Comparison of ENCODE assay signal across 12 mouse cellular contexts in genomic region chr11:54492559-54492958, GRCm38 (mm10). TPM values are rescaled to one million over a fixed set of nuclear protein-coding genes. Genes with fewer than 3 reads are reported as not detected.
DNase-seq lines count a peak whose midpoint lies in the region; ATAC-seq and TF ChIP-seq lines count a peak whose summit lies in the region.
"Had no signal": no experiment of that assay in that cellular context is flagged by ENCODE, and none has a peak within 500 bp of the region (broad histone marks: within the 10 kb centered on the region; RNA-seq: fewer than 3 reads in every experiment).

No protein-coding gene starts in this region.

- H3K27me3 ChIP-seq in lung, postnatal 0 days (replicated peaks; ENCODE audit: insufficient read depth, low read length) = no peaks in the 10 kb centered on the region
- no peaks in the 10 kb centered on the region for H3K27me3 ChIP-seq in hindbrain, embryonic 14.5 days (ENCODE audit: control insufficient read depth, insufficient read depth, low read length)
- H3K27me3 ChIP-seq: liver, embryonic 15.5 days; stomach, embryonic 15.5 days had no signal

- TF ChIP-seq EP300 in lung, postnatal 0 days (IDR thresholded peaks at IDR 0.05) = no peak

- H3K9ac ChIP-seq in lung, postnatal 0 days (replicated peaks; ENCODE audit: low read depth) = no peak overlapping the region
- H3K9ac ChIP-seq in hindbrain, embryonic 14.5 days = no peak overlapping the region
- H3K9ac ChIP-seq: liver, embryonic 15.5 days; stomach, embryonic 15.5 days had no signal

- peak; percentile 32 for DNase-seq in lung, postnatal 0 days (ENCODE audit: low spot score)
- no peak for DNase-seq in lung, adult 2 months
- DNase-seq in T-cell, adult 2 months (ENCODE audit: low spot score) = peak; percentile 49
- peak; percentile 30 for DNase-seq in thymus, postnatal 25 days
- no peak for DNase-seq in neural tube, embryonic 10.5 days (ENCODE audit: extremely low spot score, low spot score)
- no peak for DNase-seq in hindbrain, embryonic 14.5 days (ENCODE audit: low spot score)
- DNase-seq: gastrocnemius, postnatal 36 days; kidney, postnatal 14 days had no signal

- no peaks in the 10 kb centered on the region for H3K4me1 ChIP-seq in lung, postnatal 0 days (ENCODE audit: insufficient read depth, low read depth, low read length)
- no peaks in the 10 kb centered on the region for H3K4me1 ChIP-seq in lung, adult 2 months (ENCODE audit: control insufficient read depth, insufficient read depth, low read length)
- H3K4me1 ChIP-seq in hindbrain, embryonic 14.5 days (replicated peaks; ENCODE audit: control insufficient read depth, insufficient read depth, low read length) = no peaks in the 10 kb centered on the region
- H3K4me1 ChIP-seq: forebrain, embryonic 10.5 days; liver, embryonic 15.5 days; stomach, embryonic 15.5 days had no signal

- peaks cover 3% of the 10 kb centered on the region for H3K36me3 ChIP-seq in lung, postnatal 0 days (ENCODE audit: insufficient read depth, low read length)
- peaks cover 25% of the 10 kb centered on the region for H3K36me3 ChIP-seq in hindbrain, embryonic 14.5 days (replicated peaks; ENCODE audit: control insufficient read depth, insufficient read depth)
- H3K36me3 ChIP-seq: stomach, embryonic 15.5 days had no signal

- no peak overlapping the region for H3K4me2 ChIP-seq in lung, postnatal 0 days (replicated peaks; ENCODE audit: low read depth, low read length)
- H3K4me2 ChIP-seq in hindbrain, embryonic 14.5 days (replicated peaks) = no peak overlapping the region
- H3K4me2 ChIP-seq: liver, embryonic 15.5 days; stomach, embryonic 15.5 days had no signal

- H3K27ac ChIP-seq in lung, postnatal 0 days (ENCODE audit: low read length) = no peak overlapping the region
- no peak overlapping the region for H3K27ac ChIP-seq in hindbrain, embryonic 14.5 days
- H3K27ac ChIP-seq: forebrain, embryonic 10.5 days; liver, embryonic 15.5 days; stomach, embryonic 15.5 days had no signal

- no peak overlapping the region for H3K4me3 ChIP-seq in lung, postnatal 0 days (ENCODE audit: low read depth, low read length)
- H3K4me3 ChIP-seq in lung, adult 2 months (replicated peaks; ENCODE audit: extremely low read depth, low read depth, low read length) = no peak overlapping the region
- no peak overlapping the region for H3K4me3 ChIP-seq in hindbrain, embryonic 14.5 days (replicated peaks; ENCODE audit: low read length)
- H3K4me3 ChIP-seq: forebrain, embryonic 10.5 days; liver, embryonic 15.5 days; stomach, embryonic 15.5 days had no signal

- TF ChIP-seq POLR2A in lung, adult 2 months (IDR thresholded peaks at IDR 0.05; ENCODE audit: borderline replicate concordance, extremely low read depth, low read depth, low read length) = no peak

- 82% methylated on average over 4 of the region's 4 CpGs for WGBS in lung, postnatal 0 days
- WGBS in lung, adult 2 months = 60% methylated on average over 4 of the region's 4 CpGs
- 89% methylated on average over 4 of the region's 4 CpGs for WGBS in hindbrain, embryonic 14.5 days

- H3K9me3 ChIP-seq in lung, postnatal 0 days (ENCODE audit: low read length) = no peaks in the 10 kb centered on the region
- H3K9me3 ChIP-seq in hindbrain, embryonic 14.5 days (ENCODE audit: control insufficient read depth, low read length) = no peaks in the 10 kb centered on the region
- H3K9me3 ChIP-seq: forebrain, embryonic 10.5 days; liver, embryonic 15.5 days; stomach, embryonic 15.5 days had no signal

- ATAC-seq in lung, postnatal 0 days = no peak
- peak; percentile 73 for ATAC-seq in inflammation-experienced regulatory T-cells, adult 6 months
- ATAC-seq in hindbrain, embryonic 14.5 days (ENCODE audit: low FRiP score) = no peak

- no peak for TF ChIP-seq CTCF in lung, postnatal 0 days (IDR thresholded peaks at IDR 0.05)
- TF ChIP-seq CTCF in lung, adult 2 months (IDR thresholded peaks at IDR 0.05; ENCODE audit: insufficient read depth, low read length) = no peak

RNA-seq across cellular contexts. Expression of gene Rapgef6, which starts 30.1 kb away (rescaled TPM):
- polyA plus RNA-seq in lung, postnatal 0 days (2015; fragmentation: Nextera tagmentation; extraction: Ambion mirVana) = 28.3 and 30.1 TPM in 2 replicates
- 21.6 and 31.3 TPM in 2 replicates for polyA plus RNA-seq in lung, adult 2 months (2012; rRNA removed)
- 100 to 1,000 TPM; 104 to 248 (median 244) TPM for polyA plus RNA-seq in inflammation-experienced regulatory T-cells, adult 6 months (2017; shearing (Covaris generic))
- polyA plus RNA-seq in hindbrain, embryonic 14.5 days (2014; fragmentation: Nextera tagmentation; extraction: Ambion mirVana) = 31.3 and 31.7 TPM in 2 replicates

RNA-seq across cellular contexts. Expression of gene Fnip1, which starts 54.6 kb away (rescaled TPM):
- 8.2 and 9.2 TPM in 2 replicates for polyA plus RNA-seq in lung, postnatal 0 days (2015; fragmentation: Nextera tagmentation; extraction: Ambion mirVana)
- 2.2 and 3.9 TPM in 2 replicates for polyA plus RNA-seq in lung, adult 2 months (2012; rRNA removed)
- 10 to 100 TPM in 2 of 3 experiments, 1 to 10 TPM in 1; 7.0 to 13.9 (median 13.4) TPM for polyA plus RNA-seq in inflammation-experienced regulatory T-cells, adult 6 months (2017; shearing (Covaris generic))
- polyA plus RNA-seq in hindbrain, embryonic 14.5 days (2014; fragmentation: Nextera tagmentation; extraction: Ambion mirVana) = 14.2 TPM in 2 replicates

Comparison
In these comparisons a context has a peak if more than half of its experiments do, and no peak if none do; other contexts are left out.
1. DNase-seq: peak in lung, postnatal 0 days (single experiment), T-cell, adult 2 months (single experiment) and thymus, postnatal 25 days (single experiment); none in lung, adult 2 months (single experiment), neural tube, embryonic 10.5 days (single experiment) and hindbrain, embryonic 14.5 days (single experiment).